Mouse (Mus musculus) liver, adult 2 months (tissue): ENCODE measurements around the gene Rgs4.

Source experiments
- CTCF ChIP-seq: fragments of 200-500 bp; IDR thresholded peaks from 2 replicates; pipeline ENCODE4 v1.5.1; 2011; ENCODE audit warnings: low read depth, low read length, control low read depth
- POLR2A ChIP-seq: fragments of 200-500 bp; IDR thresholded peaks from 2 replicates; pipeline ENCODE4 v1.6.1; 2011; ENCODE audit warnings: low read length, control low read depth; ENCODE audit not compliant: insufficient read depth; ENCODE audit errors: extremely low read depth

DNA sequence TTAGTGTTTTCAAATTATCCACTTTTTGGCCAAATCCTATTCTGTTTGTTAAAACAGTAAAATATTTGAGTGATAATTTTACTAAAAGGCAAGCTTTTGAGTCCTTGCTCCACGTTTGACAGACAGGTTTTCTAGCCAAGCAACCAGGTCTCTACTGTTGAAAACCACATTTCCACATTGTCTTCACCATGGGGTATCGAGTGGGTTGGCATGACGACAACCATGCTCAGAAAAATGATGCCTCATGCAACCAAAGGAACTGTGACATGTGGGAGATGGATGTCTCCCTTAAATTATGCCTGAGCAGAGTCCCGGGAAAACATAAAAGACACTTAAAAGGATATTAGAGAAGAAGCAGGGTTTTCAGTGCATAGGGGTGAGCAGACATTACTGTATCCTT is 50.2 kb downstream of the Rgs4 start:
- TF ChIP-seq CTCF (no peak), POLR2A (no peak)
